Mouse (Mus musculus) brain, embryonic 14.5 days (tissue): ENCODE results near the gene Pxdc1. TPM values are rescaled to one million over a fixed set of nuclear protein-coding genes. Genes with fewer than 3 reads are reported as not detected.

ENCODE experiments used
- DNase-seq: peaks from one replicate; pipeline ENCODE4 v3.0.0-alpha.2; 2011; ENCODE audit warnings: low read depth
- CTCF ChIP-seq: fragments of 200-500 bp; IDR thresholded peaks from 2 replicates; pipeline ENCODE4 v1.5.1; 2012; ENCODE audit warnings: inconsistent platforms, mild to moderate bottlenecking, moderate library complexity, borderline replicate concordance; ENCODE audit not compliant: insufficient read depth, insufficient read length; ENCODE audit errors: extremely low read depth
- POLR2A ChIP-seq: fragments of 200-500 bp; IDR thresholded peaks from 2 replicates; pipeline ENCODE4 v1.6.1; 2012; ENCODE audit warnings: mild to moderate bottlenecking, inconsistent platforms, borderline replicate concordance; ENCODE audit not compliant: poor library complexity, insufficient read depth, insufficient read length, severe bottlenecking; ENCODE audit errors: extremely low read depth
- polyA plus RNA-seq: library from polyadenylated mRNA; depleted of rRNA; stranded (reverse); fragments of >200 nt; gene quantifications from 2 replicates; pipeline ENCODE4 v1.2.3, GENCODE M21; 2012

The Pxdc1 gene
- polyA plus RNA-seq, 1 experiment: 9.9 TPM

DNA sequence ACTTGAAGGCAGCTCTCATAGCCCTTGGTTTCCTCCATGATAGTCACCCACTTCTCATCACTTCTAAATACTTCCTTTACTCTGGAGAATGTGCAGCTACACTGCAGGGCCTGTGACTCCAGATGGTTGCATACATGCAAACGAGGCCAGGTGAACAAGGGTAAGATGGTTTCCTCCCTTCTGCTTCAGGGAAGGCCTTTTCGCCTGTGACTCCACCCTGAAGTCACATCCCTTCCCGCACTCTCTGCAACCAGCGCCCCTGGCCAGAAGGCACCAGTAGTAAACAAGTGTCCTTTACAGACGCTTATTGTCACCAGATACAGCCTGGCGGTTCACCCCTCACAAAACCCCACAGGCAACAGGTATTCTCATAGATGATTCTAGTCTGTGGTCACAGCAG, 2.9 kb downstream of the Pxdc1 start:
- TF ChIP-seq POLR2A (no peak), CTCF (no peak)
- no peak for DNase-seq

GRCm38 (mm10) chr13:34647751-34648150, 5.5 kb downstream of the Pxdc1 start:
- no peak for TF ChIP-seq POLR2A
- TF ChIP-seq CTCF: no peak
- DNase-seq: no peak

DNA sequence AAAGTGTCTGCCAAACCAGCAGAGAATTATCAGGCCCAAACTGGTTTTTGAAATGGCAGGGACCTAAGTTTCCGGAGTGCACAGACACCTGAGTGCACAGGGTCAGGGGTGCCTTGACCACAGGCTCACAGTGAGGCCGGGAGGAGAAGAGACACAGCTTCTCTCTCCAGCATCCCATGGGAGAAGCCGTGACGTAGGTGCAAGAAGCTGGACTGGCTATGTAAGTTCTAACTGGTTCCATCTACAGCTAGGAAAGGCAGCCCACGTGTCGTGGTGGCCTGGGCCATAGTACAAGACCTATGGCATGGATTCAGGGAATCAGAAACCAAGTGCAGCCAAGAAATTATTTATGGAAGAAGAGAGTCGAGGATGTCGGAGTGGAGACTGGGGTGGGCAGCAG, 6.1 kb downstream of the Pxdc1 start:
- TF ChIP-seq POLR2A: no peak
- no peak for TF ChIP-seq CTCF
- no peak for DNase-seq

- DNase-seq: no peak
- no peak for TF ChIP-seq POLR2A
- no peak for TF ChIP-seq CTCF
These were observed 7.0 kb downstream of the Pxdc1 start for GRCm38 (mm10) chr13:34646240-34646750.

- TF ChIP-seq POLR2A (no peak), CTCF (no peak)
- DNase-seq: no peak
These were observed 7.8 kb downstream of the Pxdc1 start for GRCm38 (mm10) chr13:34645519-34645918.

DNA sequence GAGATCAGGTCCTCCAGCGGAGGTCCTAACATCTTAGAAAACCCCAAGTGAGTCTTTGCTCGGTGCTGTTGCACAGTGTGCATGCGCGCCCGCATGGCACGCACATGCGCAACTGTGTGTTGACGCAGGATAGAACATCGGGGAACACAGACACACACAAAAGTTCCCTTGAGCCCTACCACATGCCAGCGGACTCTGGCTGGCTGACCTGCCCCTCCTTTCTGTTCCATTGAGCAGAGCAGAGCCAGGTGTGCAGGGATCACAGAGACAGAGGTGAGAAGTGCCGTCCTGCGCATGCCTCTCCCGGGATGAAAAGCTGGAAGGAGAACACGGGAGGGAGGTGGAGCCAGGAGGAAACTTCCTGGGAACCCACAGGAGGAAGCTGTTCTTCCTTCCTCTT, 8.9 kb downstream of the Pxdc1 start:
- TF ChIP-seq CTCF: no peak
- no peak for TF ChIP-seq POLR2A
- no peak for DNase-seq

- TF ChIP-seq CTCF: no peak
- TF ChIP-seq POLR2A: no peak
These were observed 9.4 kb downstream of the Pxdc1 start for GRCm38 (mm10) chr13:34643926-34644325.

GRCm38 (mm10) chr13:34642941-34643875, 10.1 kb downstream of the Pxdc1 start:
- TF ChIP-seq POLR2A: no peak
- peak; percentile 86 for TF ChIP-seq CTCF
- peak; percentile 80 for DNase-seq

More at GRCm38 (mm10) chr13:34643926-34644325, 9.4 kb downstream of the Pxdc1 start:
- DNase-seq: no peak

GRCm38 (mm10) chr13:34641066-34641465, 12.2 kb downstream of the Pxdc1 start:
- TF ChIP-seq POLR2A: no peak
- no peak for TF ChIP-seq CTCF
- DNase-seq: no peak

GRCm38 (mm10) chr13:34635978-34636377, 17.3 kb downstream of the Pxdc1 start:
- DNase-seq: peak; percentile 92
- TF ChIP-seq POLR2A (no peak), CTCF (peak; percentile 88)

- no peak for DNase-seq
- TF ChIP-seq POLR2A (no peak), CTCF (no peak)
These were observed 23.0 kb downstream of the Pxdc1 start for GRCm38 (mm10) chr13:34630319-34630718.
